Mouse (Mus musculus) layer of hippocampus, postnatal 14 days (tissue): Measurements from ENCODE around the gene 1600002K03Rik. TPM values are rescaled to one million over a fixed set of nuclear protein-coding genes. Genes with fewer than 3 reads are reported as not detected.
A peak's percentile ranks its signal among the peaks of the same experiment; 100 is the strongest.

Experiments
- DNase-seq, 2 experiments: peaks; one replicate each; pipeline ENCODE4 v3.0.0; 2021 to 2022; ENCODE audit warnings: low spot score in 2 of 2, mixed read lengths in 1 of 2
- long read RNA-seq, 2 experiments: library from polyadenylated mRNA; stranded (forward); transcript quantifications; one replicate each; pipeline ENCODE4 v2.0.0; 2021
- total RNA-seq, 2 experiments: library from RNA; stranded (reverse); gene quantifications; 2 replicates each; pipeline ENCODE4 v1.2.3; 2021

The 1600002K03Rik gene
- 1 to 10 TPM; 5.1 to 5.2 TPM for total RNA-seq
- long read RNA-seq, experiment 1, partial matches to known transcripts: 1 of 1 reads
- long read RNA-seq, experiment 1, other reads (novel, unspliced or antisense): 0 of 1 reads
- long read RNA-seq, experiment 2, partial matches to known transcripts: 1 of 2 reads
- long read RNA-seq, experiment 2, other reads (novel, unspliced or antisense): 0 of 2 reads

DNA sequence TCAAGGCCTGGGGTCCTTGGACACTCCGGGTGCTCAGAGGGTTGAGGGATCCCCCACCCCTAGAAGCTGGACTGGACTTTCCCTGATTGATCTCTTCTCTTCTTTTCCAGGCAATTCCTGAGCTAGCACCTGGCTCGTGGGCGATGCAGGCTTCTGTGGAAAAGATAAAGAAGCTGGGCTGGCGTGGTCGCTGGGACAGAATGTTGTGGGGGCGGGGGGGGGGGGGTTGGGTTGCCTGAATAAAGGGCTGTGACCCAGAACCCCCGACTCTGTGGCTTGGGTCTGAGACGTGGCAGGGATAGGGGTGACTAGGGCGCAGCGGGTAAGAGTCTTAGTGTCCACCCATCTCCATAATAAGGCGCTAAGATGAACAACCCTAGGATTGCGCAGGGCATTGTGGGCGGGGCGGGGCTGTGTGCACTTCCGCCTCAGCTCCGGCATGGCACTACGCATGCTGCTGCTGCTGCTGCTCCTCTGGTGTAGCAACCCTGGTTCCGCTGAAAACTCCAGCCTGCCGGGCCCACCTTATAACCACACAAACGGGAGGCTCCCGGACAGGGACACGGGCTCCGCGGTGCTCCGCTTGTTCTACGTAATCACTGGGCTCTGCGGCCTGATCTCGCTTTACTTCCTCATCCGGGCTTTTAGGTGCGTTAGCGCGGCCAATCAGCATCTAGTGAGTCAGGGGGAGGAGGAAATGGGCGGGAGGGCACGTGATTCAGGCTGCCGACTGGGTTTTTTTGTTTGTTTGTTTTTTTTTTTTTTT, at the start of gene 1600002K03Rik:
Gene 1600002K03Rik, plus strand, starts transcription at position 418 of the 766 bp plus-strand sequence.
- peak; percentile 91 to 92 for DNase-seq

DNA sequence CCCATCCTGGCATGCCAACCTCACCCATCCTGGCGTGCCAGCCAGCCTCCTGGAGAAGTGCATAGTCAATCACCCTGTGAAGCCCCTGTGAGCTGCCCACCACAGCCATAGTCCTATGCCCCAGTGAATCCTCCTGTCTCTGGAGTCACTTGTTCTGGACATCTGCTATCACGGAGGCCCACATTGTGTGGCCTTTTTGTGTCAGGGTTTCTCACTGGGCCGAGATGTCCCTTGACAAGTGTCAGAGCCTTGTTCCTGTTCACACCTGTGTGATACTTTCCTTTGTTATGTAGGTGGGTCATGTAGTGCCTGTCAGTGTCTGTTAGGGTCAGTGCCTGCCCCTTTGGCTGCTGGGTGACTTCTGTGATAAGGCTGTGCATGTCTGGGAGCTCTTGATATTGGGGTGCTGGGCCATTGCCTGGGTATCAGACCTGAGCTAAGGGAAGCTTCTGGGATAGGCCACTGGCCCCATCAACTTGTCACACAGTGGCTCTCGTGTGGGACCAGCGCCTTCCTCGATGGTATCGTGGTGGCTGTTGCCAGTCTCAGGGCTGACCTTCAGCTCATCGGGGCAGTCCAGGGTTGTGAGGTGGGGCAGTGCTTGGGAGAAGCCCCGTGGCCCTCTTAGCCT, 48.7 kb upstream of the 1600002K03Rik start:
- DNase-seq: no peak

DNA sequence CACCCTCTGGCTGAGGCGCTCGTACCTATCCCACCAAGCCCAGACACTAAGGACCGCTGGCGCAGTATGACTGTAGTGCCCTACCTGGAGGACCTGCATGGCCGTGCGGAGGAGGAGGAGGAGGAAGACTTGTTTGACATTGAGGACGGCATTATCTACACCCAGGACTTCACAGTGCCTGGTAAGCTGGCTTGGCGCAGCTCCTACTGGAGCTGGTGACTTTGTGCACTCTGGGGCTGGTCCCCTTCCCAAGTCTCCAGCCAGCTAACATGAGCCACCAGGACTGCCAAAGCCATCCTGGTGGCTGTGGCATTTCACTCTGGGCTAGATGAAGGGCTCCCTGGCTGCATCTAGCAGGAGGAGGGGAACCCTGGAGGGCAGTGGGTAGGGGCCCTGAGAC, 44.8 kb upstream of the 1600002K03Rik start:
- DNase-seq: no peak

DNA sequence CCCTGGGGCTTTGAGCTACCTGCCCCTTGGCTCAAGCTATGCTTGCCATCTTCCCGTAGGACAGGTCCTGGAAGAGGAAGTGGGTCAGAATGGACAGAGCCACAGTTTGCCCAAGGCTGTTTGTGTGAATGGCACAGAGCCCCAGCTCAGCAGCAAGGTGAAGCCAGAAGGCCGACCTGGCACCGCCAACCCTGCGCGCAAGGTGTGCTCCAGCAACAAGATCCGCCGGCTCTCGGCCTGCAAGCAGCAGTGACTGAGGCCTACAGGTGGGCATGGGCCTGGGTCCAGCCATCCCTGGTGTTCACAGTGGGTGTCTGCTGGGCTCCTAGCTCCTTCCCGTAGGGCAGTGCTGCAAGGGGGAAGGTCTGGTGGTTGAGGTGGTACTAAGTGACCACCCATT, 42.9 kb upstream of the 1600002K03Rik start:
- no peak for DNase-seq

DNA sequence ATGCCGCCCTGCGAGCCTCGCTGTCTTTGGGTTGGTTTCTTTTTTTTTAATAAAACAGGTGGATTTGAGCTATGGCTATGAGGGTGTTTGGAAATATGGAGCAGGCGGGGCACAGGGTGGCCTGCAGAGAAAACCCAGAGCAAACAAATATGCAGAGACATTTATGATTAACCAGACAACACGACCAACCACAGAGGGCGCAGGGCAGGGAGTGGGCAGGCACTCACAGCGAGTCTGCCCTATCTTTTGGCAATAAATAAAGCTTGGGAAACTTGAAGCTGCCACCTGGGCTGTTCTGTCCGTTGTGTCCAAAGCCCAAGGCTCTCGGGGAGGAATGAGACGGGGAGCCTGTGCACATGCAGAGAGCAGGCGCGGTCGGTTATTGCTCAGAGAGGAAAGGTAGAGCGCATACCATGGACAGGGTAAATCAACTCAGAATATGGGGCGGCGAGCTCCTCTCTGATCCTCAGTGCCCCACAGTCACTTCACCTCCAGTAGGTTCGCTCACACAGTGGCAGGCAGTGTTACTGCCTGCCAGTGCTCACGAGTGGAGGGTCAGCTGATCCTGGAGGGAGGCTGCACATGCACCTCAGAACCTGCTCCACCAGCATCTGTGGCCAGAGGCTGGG, 42.2 kb upstream of the 1600002K03Rik start:
- no peak for DNase-seq

DNA sequence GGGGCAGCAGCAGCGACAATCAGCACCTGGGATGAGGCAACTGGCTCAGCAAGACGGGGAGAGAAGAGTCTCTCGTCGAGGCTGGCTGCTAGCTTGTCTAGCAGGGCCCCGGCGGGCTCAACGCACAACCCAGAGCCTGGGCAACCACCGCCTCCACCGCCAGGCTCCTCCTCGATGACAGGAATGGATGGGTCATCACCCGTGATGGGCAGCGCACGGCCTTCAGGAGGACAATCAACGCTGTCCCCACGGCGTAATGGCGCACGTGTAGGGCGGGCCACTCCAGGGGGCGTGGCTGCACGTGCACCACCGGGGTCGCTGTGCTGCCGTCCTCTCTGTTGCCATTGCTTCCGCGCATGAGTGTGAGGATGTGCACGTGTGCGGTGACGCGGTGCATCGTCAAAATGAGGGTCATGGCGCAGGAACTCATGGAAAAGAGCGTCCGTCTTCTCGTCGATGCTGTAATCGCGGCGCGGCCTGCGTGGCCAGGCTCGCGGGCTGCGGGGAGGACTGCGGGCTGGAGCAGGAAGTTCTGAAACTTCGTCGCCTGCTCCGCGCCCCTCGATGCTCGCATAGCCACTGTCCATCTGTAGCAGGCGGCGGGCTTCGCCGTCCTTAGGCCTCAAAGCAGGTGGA, 41.3 kb upstream of the 1600002K03Rik start:
- DNase-seq: peak; percentile 51 to 63

DNA sequence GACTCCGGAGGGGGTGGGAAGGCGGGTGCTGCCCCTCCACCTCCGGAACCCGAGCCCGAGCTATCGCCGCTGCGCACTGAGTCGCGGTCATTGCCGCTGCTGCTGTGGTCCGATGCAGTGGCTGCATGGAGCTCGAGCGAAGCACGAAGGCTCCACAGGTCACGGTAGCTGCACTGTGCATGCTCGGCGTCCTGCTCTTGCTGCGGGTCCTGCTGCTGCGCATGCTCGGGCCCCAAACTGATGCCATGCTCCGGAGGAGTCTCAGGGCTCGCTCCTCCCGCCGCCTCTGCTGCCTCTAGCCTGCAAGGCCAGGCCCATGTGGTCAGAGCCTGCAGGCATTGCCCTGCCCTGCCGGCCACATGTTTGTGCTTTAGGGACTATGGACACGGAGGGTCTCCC, 40.8 kb upstream of the 1600002K03Rik start:
- DNase-seq: peak in 1 of 2 experiments; percentile 47

DNA sequence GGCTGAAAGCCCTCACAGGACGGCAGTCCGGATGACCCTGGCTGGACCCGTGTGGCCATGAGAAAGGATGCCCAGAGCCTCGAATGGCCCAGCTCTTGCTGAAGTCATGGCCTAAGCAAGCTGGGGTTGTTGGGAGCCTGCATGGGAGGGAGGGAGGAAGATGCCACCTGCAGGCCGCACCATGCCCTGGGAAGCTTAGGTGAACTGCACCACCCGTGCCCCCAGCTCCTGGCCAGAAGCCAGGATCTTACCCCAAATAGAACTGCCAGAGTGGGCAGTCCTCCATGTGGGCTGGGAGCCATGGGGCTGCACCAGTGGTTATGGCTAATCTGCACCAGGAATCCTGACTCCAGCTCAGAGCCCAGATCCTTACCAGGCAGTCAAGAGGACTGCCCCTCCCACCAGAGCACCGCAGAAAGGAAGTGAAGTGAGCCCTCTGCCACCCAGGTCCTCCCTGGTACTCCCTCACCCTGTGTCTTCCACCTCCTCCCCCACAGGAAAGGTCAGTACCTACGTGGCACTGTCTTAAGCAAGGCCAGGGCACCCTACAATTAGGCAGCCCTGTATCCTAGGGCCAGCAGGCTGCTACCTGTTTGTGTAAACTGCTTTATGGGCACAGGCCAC, 39.4 kb upstream of the 1600002K03Rik start:
- DNase-seq: no peak

DNA sequence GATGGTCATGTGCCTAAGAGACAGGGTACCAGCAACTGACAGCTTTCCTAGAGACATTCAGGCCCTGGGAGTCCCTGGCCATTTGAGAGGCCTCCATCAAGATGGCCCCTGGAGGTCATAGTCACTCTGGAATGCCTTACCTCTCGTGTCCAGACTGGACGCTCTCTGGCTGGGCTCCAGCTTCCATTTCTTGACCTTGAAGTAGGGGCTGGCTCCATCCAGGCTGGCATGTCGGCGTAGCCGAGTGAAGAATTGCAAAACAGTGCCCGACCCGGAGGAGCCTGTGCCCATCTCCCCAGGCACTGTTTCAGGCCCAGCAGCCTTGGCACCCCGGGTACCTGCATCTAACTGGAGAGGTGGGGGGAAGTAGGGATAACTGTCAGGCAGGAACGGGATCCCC, 38.3 kb upstream of the 1600002K03Rik start:
- no peak for DNase-seq

DNA sequence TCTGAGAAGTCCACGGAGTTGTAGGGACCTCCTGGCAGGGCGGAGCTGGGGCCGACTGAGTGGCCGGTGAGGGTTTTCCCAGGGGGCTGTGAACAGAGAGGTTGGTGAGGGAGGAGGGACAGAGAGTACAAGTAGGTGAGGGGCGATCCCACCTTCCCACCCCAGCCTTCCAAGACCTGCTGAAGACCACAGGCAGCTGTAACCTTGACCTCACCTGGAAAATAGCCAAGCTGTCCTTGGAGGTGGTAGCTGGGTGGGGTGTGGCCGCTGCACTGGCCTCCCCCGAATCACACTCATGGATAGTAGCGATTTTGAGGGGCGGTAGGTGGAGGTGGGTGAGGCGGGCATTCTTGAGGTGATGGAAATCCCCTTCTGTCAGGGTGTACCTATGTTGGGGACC, 37.6 kb upstream of the 1600002K03Rik start:
- no peak for DNase-seq

DNA sequence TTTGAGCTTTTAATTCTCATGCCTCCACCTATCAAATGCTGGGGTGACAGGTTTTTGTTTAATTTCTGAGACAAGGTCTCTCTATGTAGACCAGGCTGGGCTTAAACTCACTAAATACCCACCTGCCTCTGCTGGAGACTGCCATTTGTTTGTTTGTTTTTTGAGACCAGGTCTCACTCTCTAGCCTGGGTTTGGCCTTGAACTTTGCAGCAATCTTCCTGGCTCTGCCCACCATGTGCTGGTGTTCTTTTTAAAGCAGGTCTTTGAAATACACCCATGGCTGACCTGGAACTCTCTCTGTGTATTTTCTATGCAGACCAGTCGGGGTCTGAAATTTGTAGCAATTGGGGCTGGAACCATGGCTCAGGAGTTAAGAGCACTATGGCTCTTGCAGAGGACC, 37.1 kb upstream of the 1600002K03Rik start:
- DNase-seq: no peak

DNA sequence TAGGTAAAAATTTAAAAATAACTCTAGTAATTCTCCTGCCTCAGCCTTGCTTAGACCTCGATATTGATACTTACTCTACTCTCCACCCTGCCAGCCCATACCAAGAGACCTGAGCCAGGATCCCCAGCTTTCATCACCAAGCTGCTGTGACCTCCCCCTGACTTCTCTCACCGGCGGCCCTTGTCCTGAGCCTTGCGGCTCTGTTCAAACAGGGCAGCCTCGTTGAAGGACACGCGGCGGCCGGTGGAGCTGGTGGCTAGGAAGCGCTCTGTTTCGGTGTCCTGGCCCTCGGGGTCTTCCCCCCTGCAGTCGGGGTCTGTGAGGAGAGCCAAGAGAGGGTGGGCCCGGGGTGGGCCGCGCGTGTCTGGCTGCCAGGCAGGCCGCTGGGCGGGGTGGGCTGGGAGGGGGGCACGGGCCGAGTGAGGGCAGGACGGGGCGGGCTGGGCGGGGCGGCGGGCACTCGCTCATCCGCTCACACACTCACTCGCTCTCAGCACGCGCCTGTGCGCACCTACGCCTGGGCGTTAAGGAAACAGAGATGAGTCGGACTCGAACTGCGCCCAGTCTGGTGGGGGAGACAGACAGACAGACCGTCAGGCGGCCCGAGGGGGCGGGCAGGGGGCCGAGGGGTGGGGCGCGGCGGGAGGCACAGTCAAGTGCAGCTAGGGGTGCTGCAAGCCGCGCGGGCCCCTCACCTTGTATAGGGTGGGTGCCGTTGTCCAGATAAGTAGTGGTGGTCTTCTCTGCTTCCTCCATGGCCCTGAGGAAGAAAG, 36.4 kb upstream of the 1600002K03Rik start:
- no peak for DNase-seq

DNA sequence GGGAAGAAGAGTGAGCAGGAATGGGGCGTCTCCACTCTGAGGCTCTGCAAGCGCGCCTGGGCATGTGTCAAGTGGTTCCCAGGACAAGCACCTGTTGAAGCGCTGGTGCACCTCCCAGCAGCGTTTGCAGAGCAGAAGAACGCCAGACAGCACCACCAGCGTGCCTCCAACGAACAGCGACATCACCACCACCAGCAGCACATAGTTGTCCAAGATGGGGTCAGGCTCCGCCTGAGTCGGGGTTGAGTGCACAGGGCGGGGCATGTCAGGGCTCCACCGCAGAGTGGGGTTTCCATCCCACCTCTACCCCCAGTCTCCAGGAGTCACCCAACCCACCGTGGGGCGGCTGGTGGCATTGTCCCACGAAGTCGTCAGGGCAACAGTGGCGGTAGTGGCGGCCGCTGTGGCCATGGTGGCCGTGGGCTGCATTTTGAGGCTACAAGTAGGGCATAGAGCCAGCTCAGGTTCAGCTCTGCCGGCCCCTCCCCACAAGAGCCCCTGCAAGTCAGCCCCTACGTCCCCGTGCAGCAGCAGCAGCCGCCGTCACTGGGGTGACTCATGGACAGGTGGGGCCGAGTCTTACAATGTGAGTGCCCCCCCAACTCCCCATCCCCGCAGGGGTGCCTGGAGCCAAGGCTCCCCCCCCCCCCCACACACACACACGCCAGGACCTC, 35.7 kb upstream of the 1600002K03Rik start:
- DNase-seq: peak in 1 of 2 experiments; percentile 46

DNA sequence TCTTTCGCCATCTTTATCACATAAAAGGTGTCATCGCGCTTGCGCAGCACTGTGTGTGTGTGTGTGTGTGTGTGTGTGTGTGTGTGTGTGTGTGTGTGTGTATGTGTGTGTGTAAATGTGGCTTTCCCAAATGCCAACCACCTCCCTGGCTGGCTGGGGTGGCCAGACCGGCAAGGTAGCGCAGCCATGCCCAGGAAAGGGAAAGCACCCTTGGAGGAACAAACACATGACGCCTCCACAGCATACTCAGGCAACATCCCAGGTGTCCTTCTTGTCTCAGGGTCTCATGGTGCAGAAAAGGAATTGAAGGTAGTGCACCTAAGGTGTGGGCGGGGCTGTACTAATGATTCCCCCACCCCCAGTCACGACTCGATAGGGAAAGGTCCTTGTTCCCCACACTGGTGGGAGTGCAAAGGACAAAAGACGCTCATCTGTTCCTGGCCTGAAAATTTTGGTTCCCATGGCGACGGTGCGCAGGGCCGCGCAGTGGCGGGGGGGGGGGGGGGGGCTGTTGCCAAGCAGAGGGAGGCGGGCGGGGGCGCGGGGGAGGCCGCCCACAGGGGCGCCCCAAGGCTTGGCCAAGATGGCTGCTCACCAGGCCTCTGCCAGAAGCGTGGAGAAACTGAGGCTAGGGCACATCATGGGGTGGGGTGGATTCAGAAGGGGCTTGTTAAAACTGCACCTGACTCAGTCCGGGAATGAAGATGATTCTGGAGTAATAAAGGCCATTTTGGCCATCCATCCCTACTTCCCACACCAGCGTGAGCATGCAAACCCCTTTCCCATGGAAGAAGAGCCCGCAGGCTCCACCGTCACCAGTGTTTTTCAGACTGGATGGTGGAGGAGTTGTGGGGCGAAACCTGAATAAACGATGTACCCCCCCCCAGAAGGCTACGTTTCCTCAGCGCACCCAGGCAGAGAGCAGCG, 34.9 kb upstream of the 1600002K03Rik start:
- DNase-seq: peak in 1 of 2 experiments; percentile 60

DNA sequence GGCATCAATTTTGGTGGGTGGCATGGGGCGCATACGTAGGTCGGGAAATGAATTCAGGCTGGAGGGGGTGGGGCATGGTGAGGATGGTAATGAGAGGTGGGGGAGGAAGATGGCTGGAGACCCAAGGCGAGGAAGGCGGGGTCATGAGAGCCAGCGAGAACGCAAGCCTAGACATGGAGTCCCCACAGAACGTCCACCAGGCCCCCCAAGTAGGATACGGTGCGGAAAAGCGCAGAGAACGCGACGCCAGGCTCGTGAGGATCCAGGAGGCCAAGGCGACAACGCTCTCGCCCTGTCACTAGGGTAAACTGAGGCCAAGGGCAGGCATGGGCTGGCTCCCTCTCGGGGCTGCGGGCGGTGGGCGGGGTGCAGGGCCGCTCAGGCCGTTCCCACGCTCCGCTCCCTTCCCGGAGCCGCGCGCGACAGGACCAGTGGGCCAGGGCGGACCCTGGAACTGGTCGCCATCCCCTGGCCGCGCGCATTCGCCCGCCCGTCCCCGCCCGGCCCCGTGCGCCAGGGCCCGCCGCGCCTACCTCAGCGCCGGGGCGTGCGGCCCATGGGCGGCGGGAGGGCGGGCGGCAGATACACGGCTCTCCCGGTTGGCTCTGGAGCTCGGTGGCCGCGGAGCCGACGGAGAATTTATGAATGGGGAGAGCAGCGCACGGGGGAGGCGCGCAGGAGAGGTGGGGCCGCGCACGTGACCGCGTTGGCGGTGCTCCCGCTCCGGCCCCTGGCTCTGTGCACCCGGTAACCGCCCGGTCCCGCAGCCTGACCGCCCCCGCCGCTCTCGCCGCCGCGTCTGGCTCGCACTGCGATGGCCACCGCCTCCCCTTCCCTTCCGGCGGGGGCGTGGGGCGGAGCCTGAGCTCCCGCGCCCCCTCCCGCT, 33.9 kb upstream of the 1600002K03Rik start, which contains the start of gene Atp5d:
Gene Atp5d, plus strand, starts transcription at position 80 of the 886 bp plus-strand sequence.
- DNase-seq: peak in 1 of 2 experiments; percentile 53

DNA sequence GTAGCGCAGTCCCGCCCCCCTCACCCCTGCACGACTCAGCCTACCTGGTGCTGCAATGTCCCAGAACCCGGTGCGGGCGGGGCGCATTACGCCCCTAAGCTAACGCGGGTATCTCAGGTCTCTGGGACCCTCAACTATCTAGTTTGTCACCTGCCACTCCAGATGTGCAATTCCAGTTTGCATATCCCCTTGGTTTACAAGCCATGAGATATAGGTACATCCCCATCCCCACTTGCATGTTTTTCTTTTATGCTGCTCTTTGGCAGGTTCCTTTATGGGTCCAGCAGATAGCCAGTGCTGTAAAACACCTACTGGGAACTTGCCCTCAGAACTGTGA, 33.3 kb upstream of the 1600002K03Rik start:
- DNase-seq: no peak

DNA sequence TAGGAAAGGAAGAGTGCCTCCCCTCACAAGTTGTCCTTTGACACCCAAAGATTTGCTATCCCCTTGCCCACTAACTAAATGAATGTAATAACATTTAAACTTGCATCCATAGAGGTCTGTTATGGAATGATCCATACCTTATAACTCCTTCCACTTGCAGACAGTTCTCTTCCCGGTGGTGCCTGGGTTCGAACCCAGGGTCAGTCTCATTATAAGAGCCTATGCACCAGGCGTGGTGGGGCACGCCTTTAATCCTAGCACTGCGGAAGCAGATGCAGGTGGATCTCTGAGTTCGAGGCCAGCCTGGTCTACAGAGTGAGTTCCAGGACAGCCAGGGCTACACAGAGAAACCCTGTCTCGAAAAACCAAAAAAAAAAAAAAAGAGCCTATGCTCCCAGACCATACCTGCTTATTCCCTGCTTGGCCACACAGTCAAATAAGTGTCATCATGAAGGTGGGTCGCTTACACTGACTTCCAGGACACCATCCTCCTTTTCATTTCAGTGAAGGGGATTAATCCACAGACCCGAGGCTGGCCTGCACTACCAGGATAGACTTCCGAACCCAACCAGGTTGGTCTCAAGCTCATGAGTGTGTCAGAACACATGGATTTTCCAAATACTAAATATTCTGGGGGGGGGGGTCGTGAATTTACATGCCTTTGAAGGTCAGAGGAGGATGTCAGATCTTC, 32.6 kb upstream of the 1600002K03Rik start:
- DNase-seq: no peak
